Mouse (Mus musculus) forebrain, postnatal 0 days (tissue): ENCODE results near the gene Nr4a1. TPM values are rescaled to one million over a fixed set of nuclear protein-coding genes. Genes with fewer than 3 reads are reported as not detected.

Experiments
- ATAC-seq: fragments of 200-750 bp; cut with Nextera tagmentation; 2 replicates; pipeline ENCODE4 v1.8.0; 2017; ENCODE audit warnings: mild to moderate bottlenecking, moderate library complexity
- DNase-seq: peaks from one replicate; pipeline ENCODE4 v3.0.0-alpha.2; 2015
- H3K27ac ChIP-seq: fragments of 300-500 bp; sonication (generic); 2 replicates; pipeline ENCODE4 v1.5.1; 2014; ENCODE audit warnings: low read depth, mild to moderate bottlenecking, antibody characterized with exemption, low read length, moderate library complexity, mixed read lengths
- H3K27me3 ChIP-seq: fragments of 300-500 bp; sonication (generic); 2 replicates; pipeline ENCODE4 v1.6.1; 2014; ENCODE audit warnings: mild to moderate bottlenecking, low read length, mixed read lengths; ENCODE audit not compliant: insufficient read depth
- H3K36me3 ChIP-seq: fragments of 300-500 bp; sonication (generic); 2 replicates; pipeline ENCODE4 v1.6.1; 2014; ENCODE audit warnings: mild to moderate bottlenecking, moderate library complexity; ENCODE audit not compliant: insufficient read depth
- H3K4me1 ChIP-seq: fragments of 300-500 bp; sonication (generic); 2 replicates; pipeline ENCODE4 v1.6.1; 2014; ENCODE audit warnings: antibody characterized with exemption; ENCODE audit not compliant: insufficient read depth
- H3K4me2 ChIP-seq: fragments of 300-500 bp; sonication (generic); 2 replicates; pipeline ENCODE4 v1.6.1; 2014; ENCODE audit warnings: low read depth, mild to moderate bottlenecking, moderate library complexity
- H3K4me3 ChIP-seq: fragments of 300-500 bp; sonication (generic); 2 replicates; pipeline ENCODE4 v1.5.1; 2014; ENCODE audit warnings: low read depth, low read length, mixed read lengths
- H3K9ac ChIP-seq: fragments of 300-500 bp; sonication (generic); 2 replicates; pipeline ENCODE4 v1.6.1; 2014; ENCODE audit warnings: mild to moderate bottlenecking
- H3K9me3 ChIP-seq: fragments of 300-500 bp; sonication (generic); 2 replicates; pipeline ENCODE4 v1.6.1; 2016; ENCODE audit warnings: low read length
- CTCF ChIP-seq: sonication (generic); IDR thresholded peaks from 2 replicates; pipeline ENCODE4 v1.5.1; 2016; ENCODE audit warnings: antibody characterized with exemption, control low read depth, low read depth
- WGBS: fragments of 180-500 bp; shearing (Covaris S2); extraction: QIAGEN DNeasy Blood & Tissue Kit; methylation state at CpG from one replicate; pipeline ENCODE4 v1.1.7; 2014; 5-methylcytosine and 5-hydroxymethylcytosine counted together
- polyA plus RNA-seq: library from polyadenylated mRNA; unstranded; fragments of >200 nt; fragmentation: Nextera tagmentation; extraction: Ambion mirVana; gene quantifications from 2 replicates; pipeline ENCODE4 v1.2.1, GENCODE M21; 2015
- total RNA-seq: library from RNA; depleted of rRNA; stranded (reverse); fragments of >200 nt; gene quantifications from 2 replicates; pipeline ENCODE4 v1.2.3, GENCODE M21; 2014

Gene Nr4a1
- total and polyA plus RNA-seq, 2 experiments from 2014 or later, result 8.5 to 9.6 TPM

GRCm38 (mm10) chr15:101277351-101277899, 23.4 kb downstream of the Nr4a1 start:
- no peak for TF ChIP-seq CTCF
- peak overlapping the region; percentile 9; the same call in 1 of the 2 replicates for H3K27ac ChIP-seq
- WGBS, result 8% methylated on average over 11 of the region's 11 CpGs
- ATAC-seq, result peak; percentile 88
- no peaks in the 10 kb centered on the region for H3K27me3 ChIP-seq
- H3K4me3 ChIP-seq, result no peak overlapping the region
- H3K9ac ChIP-seq, result no peak overlapping the region
- H3K4me1 ChIP-seq, result no peaks in the 10 kb centered on the region
- no peaks in the 10 kb centered on the region for H3K9me3 ChIP-seq
- DNase-seq, result peak; percentile 52
- H3K36me3 ChIP-seq, result peaks cover 20% of the 10 kb centered on the region
- H3K4me2 ChIP-seq, result no peak overlapping the region

DNA sequence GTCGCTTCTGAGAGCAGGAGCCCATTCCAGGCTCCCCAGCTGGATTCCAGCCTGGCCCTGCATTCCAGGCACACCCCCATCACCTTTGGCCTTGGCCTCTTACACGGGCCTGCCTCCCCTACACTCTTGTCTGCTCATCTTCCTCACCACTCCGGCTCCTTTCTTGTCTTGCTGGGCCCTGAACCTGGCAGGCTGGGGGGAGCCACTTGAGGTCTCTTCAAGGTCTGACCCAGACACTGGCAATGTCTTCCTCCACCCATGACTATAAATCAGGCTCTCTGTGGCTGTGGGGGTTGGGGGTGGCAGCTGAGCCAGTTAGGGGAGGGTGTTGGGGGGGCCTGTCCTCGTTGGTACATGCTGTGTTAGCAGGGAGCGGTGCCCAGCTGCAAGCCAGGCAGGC, 24.5 kb downstream of the Nr4a1 start:
- ATAC-seq (no peak), DNase-seq (no peak)
- Histone ChIP-seq H3K4me3 (no peak overlapping the region), H3K9me3 (no peaks in the 10 kb centered on the region), H3K36me3 (peaks cover 9% of the 10 kb centered on the region; the same call in 1 of the 2 replicates), H3K27ac (no peak overlapping the region), H3K4me2 (no peak overlapping the region), H3K9ac (no peak overlapping the region), H3K4me1 (no peaks in the 10 kb centered on the region), H3K27me3 (no peaks in the 10 kb centered on the region)
- TF ChIP-seq CTCF, result no peak
- WGBS, result 68% methylated on average over 5 of the region's 5 CpGs

DNA sequence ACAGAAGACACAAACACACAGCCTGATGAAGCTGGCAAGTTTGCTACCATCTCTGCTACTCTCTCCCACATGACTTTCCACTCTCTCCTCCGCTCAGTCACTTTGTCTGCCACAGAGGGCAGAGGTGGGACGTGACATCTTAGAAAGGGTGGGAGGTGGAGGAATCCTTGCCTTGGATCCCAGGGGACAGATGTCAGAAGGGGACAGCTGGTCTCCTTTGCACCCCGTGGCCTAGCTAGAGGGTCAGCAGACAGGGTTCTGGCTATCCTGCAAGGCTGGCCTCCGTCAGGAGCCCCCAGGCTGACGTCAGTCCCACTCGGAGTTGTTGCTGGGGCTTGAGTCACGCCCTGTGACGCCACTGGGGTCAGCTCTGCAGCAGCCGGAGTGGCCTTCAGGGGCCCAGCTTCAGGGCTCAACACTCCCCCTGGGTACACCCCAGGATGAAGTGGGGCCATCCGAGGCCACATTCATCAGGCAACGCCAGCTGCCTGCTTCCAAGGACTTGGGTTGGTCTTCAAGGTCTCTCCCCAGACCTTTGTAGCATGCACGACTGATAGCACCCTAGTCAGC, 25.4 kb downstream of the Nr4a1 start:
- WGBS, result 75% methylated on average over 12 of the region's 12 CpGs
- Histone ChIP-seq H3K9ac (no peak overlapping the region), H3K36me3 (no peaks in the 10 kb centered on the region), H3K4me3 (no peak overlapping the region), H3K4me1 (no peaks in the 10 kb centered on the region), H3K27me3 (no peaks in the 10 kb centered on the region), H3K27ac (no peak overlapping the region), H3K9me3 (no peaks in the 10 kb centered on the region), H3K4me2 (no peak overlapping the region)
- TF ChIP-seq CTCF, result no peak
- DNase-seq (no peak), ATAC-seq (no peak)

GRCm38 (mm10) chr15:101282471-101282870, 28.4 kb downstream of the Nr4a1 start:
- Histone ChIP-seq H3K36me3 (peaks cover 15% of the 10 kb centered on the region), H3K27me3 (no peaks in the 10 kb centered on the region), H3K4me3 (no peak overlapping the region), H3K27ac (no peak overlapping the region), H3K9ac (no peak overlapping the region), H3K9me3 (no peaks in the 10 kb centered on the region), H3K4me1 (no peaks in the 10 kb centered on the region), H3K4me2 (no peak overlapping the region)
- 82% methylated on average over 5 of the region's 5 CpGs for WGBS
- ATAC-seq, result no peak
- no peak for TF ChIP-seq CTCF
- DNase-seq, result no peak

GRCm38 (mm10) chr15:101283183-101283910, 29.3 kb downstream of the Nr4a1 start:
- H3K9me3 ChIP-seq, result no peaks in the 10 kb centered on the region
- TF ChIP-seq CTCF, result peak; percentile 75
- ATAC-seq (peak; percentile 67; the same call in 1 of the 2 replicates), DNase-seq (peak; percentile 89)
- H3K27me3 ChIP-seq, result no peaks in the 10 kb centered on the region
- 1% methylated on average over 26 of the region's 26 CpGs for WGBS
- H3K9ac ChIP-seq, result peak overlapping the region; percentile 79
- H3K4me2 ChIP-seq, result peak overlapping the region; percentile 96
- peaks cover 23% of the 10 kb centered on the region for H3K36me3 ChIP-seq
- H3K4me3 ChIP-seq, result peak overlapping the region; percentile 75
- no peaks in the 10 kb centered on the region for H3K4me1 ChIP-seq
- 0 out of 2 replicates have a peak overlapping the region, but pooled peaks have one; percentile 29 for H3K27ac ChIP-seq

DNA sequence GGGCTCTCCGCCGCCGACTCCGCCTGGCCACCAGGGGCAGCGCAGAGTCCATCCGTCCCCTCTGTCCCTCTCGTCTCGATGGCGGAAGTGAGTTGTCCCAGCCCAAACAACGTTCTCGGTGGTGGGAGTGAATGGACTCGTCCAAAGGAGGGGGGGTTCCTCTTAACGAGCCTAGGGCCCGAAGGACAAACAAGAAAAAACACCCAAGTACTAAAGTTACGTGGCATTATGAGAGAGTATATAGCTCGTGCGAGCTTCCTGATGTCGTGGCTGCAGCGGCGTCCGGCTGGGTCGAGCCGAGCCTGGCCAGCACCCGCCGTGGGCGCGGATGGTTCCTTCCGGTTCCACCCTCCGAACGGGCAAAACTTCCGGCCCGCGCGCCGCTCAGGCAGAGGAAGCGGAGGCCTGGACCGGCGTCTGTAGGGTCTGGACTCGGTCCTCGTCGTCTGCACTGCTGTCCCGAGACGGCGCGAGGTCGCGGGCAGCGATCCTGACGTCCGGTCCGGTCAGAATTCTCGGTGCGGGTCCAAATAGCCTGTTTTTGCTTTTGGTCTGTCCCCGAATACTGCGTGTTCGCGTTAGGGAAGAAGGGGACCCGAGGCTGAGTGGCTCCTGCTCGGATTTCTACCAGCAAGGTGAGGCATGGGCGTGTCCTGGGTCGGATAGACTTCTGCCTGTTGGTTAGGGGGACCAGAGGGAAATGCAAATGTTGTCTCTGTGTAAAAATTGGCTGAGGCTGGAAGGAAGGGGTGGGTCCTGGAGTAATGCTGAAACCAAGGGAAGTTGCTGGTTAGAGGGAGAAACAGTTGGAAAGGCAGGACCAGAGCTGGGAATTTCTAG, 30.1 kb downstream of the Nr4a1 start, which contains the start of gene Atg101:
TSS of gene Atg101 (plus strand) at position 362 of the 840 bp plus-strand sequence.
- under 1% methylated on average over 61 of the region's 61 CpGs for WGBS
- Histone ChIP-seq H3K4me3 (peak within 1 kb of the TSS; percentile 75), H3K9me3 (no peaks in the 10 kb centered on the region), H3K27me3 (no peaks in the 10 kb centered on the region), H3K4me2 (peak within 1 kb of the TSS; percentile 96), H3K9ac (peak within 1 kb of the TSS; percentile 79), H3K4me1 (no peaks in the 10 kb centered on the region), H3K27ac (peak within 1 kb of the TSS; percentile 76), H3K36me3 (peaks cover 31% of the 10 kb centered on the region)
- peak; percentile 96 for DNase-seq
- TF ChIP-seq CTCF, result peak; percentile 97
- ATAC-seq, result peak; percentile 96
